Mouse (Mus musculus) embryonic facial prominence, embryonic 14.5 days (tissue): ENCODE measurements around the gene Vmn2r1. TPM values are rescaled to one million over a fixed set of nuclear protein-coding genes. Genes with fewer than 3 reads are reported as not detected.

Source experiments
- ATAC-seq: fragments of 200-750 bp; cut with Nextera tagmentation; 2 replicates; pipeline ENCODE4 v1.8.0; 2017; ENCODE audit warnings: low read depth, moderate number of reproducible peaks, moderate TSS enrichment
- DNase-seq: peaks from one replicate; pipeline ENCODE4 v3.0.0-alpha.2; 2015; ENCODE audit warnings: low spot score
- H3K27ac ChIP-seq: fragments of 300-500 bp; sonication (generic); replicated peaks from 2 replicates; pipeline ENCODE4 v1.5.1; 2014; ENCODE audit warnings: low read depth, mild to moderate bottlenecking, low read length, moderate library complexity
- H3K27me3 ChIP-seq: fragments of 300-500 bp; sonication (generic); replicated peaks from 2 replicates; pipeline ENCODE4 v1.6.1; 2014; ENCODE audit warnings: low read length; ENCODE audit not compliant: control insufficient read depth, insufficient read depth
- H3K36me3 ChIP-seq: fragments of 300-500 bp; sonication (generic); 2 replicates; pipeline ENCODE4 v1.6.1; 2014; ENCODE audit warnings: low read length, mixed read lengths; ENCODE audit not compliant: control insufficient read depth, insufficient read depth
- H3K4me1 ChIP-seq: fragments of 300-500 bp; sonication (generic); 2 replicates; pipeline ENCODE4 v1.6.1; 2014; ENCODE audit warnings: antibody characterized with exemption, low read length; ENCODE audit not compliant: control insufficient read depth, insufficient read depth
- H3K4me2 ChIP-seq: fragments of 300-500 bp; sonication (generic); 2 replicates; pipeline ENCODE4 v1.6.1; 2014; ENCODE audit warnings: low read depth, mild to moderate bottlenecking, low read length, moderate library complexity, mixed read lengths
- H3K4me3 ChIP-seq: fragments of 300-500 bp; sonication (generic); 2 replicates; pipeline ENCODE4 v1.5.1; 2014; ENCODE audit warnings: low read depth, mild to moderate bottlenecking, low read length
- H3K9ac ChIP-seq: fragments of 300-500 bp; sonication (generic); 2 replicates; pipeline ENCODE4 v1.6.1; 2014; ENCODE audit warnings: low read depth, mild to moderate bottlenecking, low read length, moderate library complexity, mixed read lengths
- H3K9me3 ChIP-seq: fragments of 300-500 bp; sonication (generic); 2 replicates; pipeline ENCODE4 v1.6.1; 2016; ENCODE audit warnings: low read length; ENCODE audit not compliant: control insufficient read depth
- WGBS: fragments of 180-500 bp; shearing (Covaris S2); extraction: QIAGEN DNeasy Blood & Tissue Kit; methylation state at CpG from one replicate; pipeline ENCODE4 v1.1.7; 2014; 5-methylcytosine and 5-hydroxymethylcytosine counted together
- polyA plus RNA-seq: library from polyadenylated mRNA; unstranded; fragments of >200 nt; fragmentation: Nextera tagmentation; extraction: Ambion mirVana; gene quantifications from 2 replicates; pipeline ENCODE4 v1.2.1, GENCODE M21; 2014

Vmn2r1 gene
- 0.07 and 0.14 TPM in 2 replicates for polyA plus RNA-seq

DNA sequence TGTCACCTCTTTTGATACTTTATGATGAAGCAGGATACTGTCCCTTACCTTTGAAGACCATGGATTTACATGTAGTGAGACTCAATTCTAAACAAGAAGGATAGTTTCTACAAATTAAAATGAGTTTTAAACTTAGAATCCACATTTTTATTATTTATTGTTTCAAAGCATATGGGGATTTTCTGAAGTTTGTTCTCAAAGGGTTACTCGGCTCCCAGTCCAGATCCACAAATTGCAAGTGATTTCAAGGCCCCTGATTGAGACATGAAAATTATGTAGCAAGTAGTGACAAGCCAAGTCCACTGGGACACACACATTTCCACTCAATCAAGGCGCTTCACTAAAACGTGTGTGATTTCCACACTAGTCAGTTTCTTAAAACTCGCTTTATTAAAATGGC lies at the start of gene Vmn2r1:
Gene Vmn2r1, plus strand, starts transcription at position 301 of the 400 bp plus-strand sequence.
- Histone ChIP-seq H3K9me3 (no peaks in the 10 kb centered on the region), H3K36me3 (no peaks in the 10 kb centered on the region), H3K9ac (no peak within 1 kb of the TSS), H3K4me3 (no peak within 1 kb of the TSS), H3K27me3 (no peaks in the 10 kb centered on the region), H3K4me2 (no peak within 1 kb of the TSS), H3K27ac (no peak within 1 kb of the TSS), H3K4me1 (no peaks in the 10 kb centered on the region)
- no peak for ATAC-seq
- WGBS = 67% methylated on average over 4 of the region's 4 CpGs
- peak; percentile 8 for DNase-seq

DNA sequence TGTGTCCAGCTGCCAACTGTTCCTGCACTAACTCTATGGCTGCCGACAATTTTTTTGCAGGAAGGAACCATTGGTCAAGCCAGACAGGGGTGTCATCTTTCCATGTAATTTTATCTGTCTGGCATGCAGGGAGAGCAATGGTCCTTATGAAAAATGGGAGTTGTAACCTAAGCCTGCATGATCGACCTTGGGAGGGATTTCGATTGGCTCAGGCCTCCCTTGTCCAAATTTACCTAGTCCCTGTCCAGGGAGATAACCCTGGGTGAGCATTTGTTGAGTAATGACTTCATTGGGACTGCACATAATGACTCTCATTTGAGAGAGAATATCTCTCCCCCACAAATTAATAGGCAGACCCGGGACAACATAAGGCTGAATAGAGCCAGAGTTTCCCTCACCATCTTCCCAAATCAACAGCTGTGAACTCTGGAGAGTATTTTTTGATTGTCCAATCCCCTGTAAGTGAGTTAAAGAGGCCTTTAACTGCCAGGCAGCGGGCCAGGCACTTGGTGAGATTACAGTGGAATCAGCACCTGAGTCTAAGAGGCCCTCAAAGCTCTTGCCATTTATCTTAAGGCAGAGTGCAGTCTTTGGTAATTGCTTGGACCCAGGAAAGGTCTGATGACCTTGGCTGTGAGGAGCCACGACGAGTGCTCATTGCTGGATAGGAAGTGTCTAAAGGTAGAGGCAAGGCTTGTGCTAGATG lies 43.1 kb upstream of the Vmn2r1 start:
- H3K27ac ChIP-seq = no peak overlapping the region
- no peaks in the 10 kb centered on the region for H3K9me3 ChIP-seq
- DNase-seq (peak; percentile 10), ATAC-seq (no peak)
- H3K9ac ChIP-seq = no peak overlapping the region
- H3K4me2 ChIP-seq = no peak overlapping the region
- no peaks in the 10 kb centered on the region for H3K27me3 ChIP-seq
- H3K36me3 ChIP-seq = no peaks in the 10 kb centered on the region
- H3K4me3 ChIP-seq = no peak overlapping the region
- no peaks in the 10 kb centered on the region for H3K4me1 ChIP-seq
- WGBS = 74% methylated on average over 7 of the region's 7 CpGs

DNA sequence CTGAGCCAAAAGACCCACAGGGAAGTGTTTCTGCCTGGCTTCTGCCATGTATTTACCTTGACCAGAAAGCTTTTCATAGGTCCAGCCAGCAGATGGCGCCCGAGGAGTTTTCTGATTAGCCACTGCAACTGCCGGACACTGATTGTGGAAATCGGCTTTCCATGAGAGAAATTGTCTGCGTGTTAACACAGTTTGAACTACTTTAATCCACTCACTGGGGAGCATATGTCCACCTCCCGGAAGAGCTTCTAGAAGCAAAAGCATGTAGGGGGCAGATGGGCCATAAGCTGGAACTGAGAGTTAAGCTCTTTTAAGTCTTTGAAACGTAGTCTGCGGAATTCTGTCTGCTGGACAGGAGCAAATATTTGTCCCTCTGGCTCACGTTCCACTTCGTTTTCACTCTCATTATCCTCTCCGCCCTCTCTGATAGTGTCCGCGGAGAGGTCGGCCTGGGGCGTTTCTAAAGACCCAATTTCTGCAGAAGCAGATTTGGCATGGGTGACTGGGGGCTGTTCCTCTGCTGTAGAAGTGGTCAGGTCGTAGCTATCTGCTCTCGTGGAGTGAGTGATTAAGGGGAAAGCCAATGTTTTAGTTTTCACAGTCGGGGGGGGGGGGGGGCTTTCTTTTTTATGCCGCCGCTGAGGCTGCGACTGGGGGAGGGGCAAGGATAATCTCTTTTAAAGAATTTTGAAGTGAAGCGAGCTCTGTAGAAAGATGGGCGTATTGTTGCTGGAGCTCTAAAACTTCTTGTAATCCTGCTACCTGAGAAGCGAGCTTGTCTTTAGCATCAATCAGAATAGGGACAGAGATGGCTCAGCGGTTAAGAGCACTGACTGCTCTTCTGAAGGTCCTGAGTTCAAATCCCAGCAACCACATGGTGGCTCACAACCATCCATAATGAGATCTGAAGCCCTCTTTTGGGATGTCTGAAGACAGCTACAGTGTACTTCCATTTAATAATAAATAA lies 41.2 kb upstream of the Vmn2r1 start:
- peak overlapping the region; percentile 63 for H3K9ac ChIP-seq
- peak overlapping the region; percentile 90 for H3K4me2 ChIP-seq
- H3K4me1 ChIP-seq = no peaks in the 10 kb centered on the region
- no peak overlapping the region; the same call in 1 of the 2 replicates for H3K27ac ChIP-seq
- H3K27me3 ChIP-seq = no peaks in the 10 kb centered on the region
- peak; percentile 82 for ATAC-seq
- no peaks in the 10 kb centered on the region for H3K36me3 ChIP-seq
- DNase-seq = peak; percentile 94
- 7% methylated on average over 25 of the region's 25 CpGs for WGBS
- no peaks in the 10 kb centered on the region for H3K9me3 ChIP-seq
- H3K4me3 ChIP-seq = peak overlapping the region; percentile 44

DNA sequence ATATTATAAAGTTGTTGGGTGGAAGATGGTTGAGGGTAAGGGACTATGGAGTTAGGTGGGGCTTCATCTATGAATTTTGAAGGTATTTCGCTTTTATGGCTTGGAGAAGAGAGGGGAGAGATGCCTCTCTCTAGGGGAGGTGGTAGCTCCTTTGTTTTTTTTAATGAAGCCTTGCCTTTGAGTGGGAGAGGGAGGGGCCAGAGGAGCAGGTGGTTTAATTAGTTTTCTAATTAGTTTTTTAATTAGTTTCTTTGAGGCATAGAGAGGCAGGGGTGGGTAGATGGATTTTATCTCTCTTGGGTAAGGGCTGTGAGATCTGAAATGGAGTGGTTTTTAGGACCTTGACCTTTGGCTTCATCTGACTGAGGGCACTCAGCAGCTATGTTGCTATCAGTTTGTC lies 31.4 kb downstream of the Vmn2r1 start:
- no peak overlapping the region for H3K9ac ChIP-seq
- no peaks in the 10 kb centered on the region for H3K36me3 ChIP-seq
- no peak for DNase-seq
- no peak; the same call in 1 of the 2 replicates for ATAC-seq
- no peak overlapping the region for H3K4me3 ChIP-seq
- no peak overlapping the region for H3K27ac ChIP-seq
- no peaks in the 10 kb centered on the region for H3K27me3 ChIP-seq
- no peaks in the 10 kb centered on the region for H3K4me1 ChIP-seq
- H3K4me2 ChIP-seq = no peak overlapping the region
- H3K9me3 ChIP-seq = no peaks in the 10 kb centered on the region
- 86% methylated on average over 1 of the region's 1 CpGs for WGBS

GRCm38 (mm10) chr3:64113352-64114046 lies 32.2 kb downstream of the Vmn2r1 start:
- 86% methylated on average over 11 of the region's 11 CpGs for WGBS
- DNase-seq (no peak), ATAC-seq (no peak)
- Histone ChIP-seq H3K27me3 (no peaks in the 10 kb centered on the region), H3K4me3 (no peak overlapping the region), H3K9me3 (no peaks in the 10 kb centered on the region), H3K4me2 (no peak overlapping the region), H3K27ac (no peak overlapping the region), H3K36me3 (no peaks in the 10 kb centered on the region), H3K4me1 (no peaks in the 10 kb centered on the region), H3K9ac (no peak overlapping the region)

DNA sequence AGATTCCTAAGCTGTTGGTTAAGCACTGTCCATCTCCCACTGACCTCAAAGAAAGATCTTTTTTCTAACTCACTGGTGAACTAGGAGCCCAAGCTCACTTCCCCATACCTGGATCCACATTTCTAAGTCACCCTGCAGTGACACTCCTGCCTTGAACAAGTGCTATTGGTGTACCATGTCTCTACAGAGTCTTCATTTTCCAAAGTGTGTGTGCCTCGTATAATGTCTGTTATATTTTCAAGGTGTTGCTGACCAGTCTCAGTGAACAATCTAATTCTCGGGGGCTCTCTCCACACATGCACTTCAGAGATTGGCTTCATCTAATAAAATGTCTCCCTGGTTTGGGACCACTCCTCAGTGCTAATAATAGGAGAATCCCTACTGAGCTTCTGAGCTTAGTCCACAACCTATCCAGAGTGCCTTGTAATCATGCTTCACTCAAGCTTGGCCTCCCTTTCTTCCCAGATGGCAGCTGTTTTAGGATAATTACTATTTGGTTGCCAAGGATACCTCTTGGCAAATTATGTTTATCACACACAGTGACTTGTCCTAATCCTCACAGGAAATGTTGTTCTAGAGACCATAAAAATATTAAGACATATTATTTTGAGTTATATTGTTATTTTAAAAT lies 60.6 kb downstream of the Vmn2r1 start, which contains the start of gene Vmn2r2:
Gene Vmn2r2, minus strand, starts transcription at position 51 of the 631 bp plus-strand sequence.
- H3K27ac ChIP-seq = no peak within 1 kb of the TSS
- WGBS = 86% methylated on average over 2 of the region's 2 CpGs
- no peak within 1 kb of the TSS for H3K9ac ChIP-seq
- H3K4me3 ChIP-seq = no peak within 1 kb of the TSS
- no peaks in the 10 kb centered on the region for H3K27me3 ChIP-seq
- no peak for ATAC-seq
- H3K4me2 ChIP-seq = no peak within 1 kb of the TSS
- H3K36me3 ChIP-seq = no peaks in the 10 kb centered on the region
- DNase-seq = peak; percentile 0
- no peaks in the 10 kb centered on the region for H3K4me1 ChIP-seq
- H3K9me3 ChIP-seq = no peaks in the 10 kb centered on the region
